Mouse (Mus musculus): ENCODE data around the gene Ube2j1.

The Ube2j1 gene

DNA sequence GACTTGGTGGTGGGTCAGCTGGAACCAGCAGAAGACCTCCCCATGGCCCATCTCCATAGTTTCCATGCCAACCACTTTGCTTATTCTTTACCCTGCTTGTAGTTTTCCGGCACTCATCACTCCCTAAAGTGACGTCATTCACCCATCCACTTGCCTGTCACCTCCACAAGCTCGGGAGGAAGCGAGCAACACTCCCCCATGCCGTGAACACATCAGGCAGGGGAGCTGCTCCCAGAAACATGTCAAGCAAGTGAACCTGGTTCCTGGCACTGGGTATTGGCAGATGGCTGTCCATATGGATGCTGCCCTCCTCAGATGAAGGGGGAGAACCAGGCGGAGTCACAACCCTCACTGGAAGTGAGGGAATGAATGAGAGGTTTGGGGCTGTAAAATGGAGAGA lies 37.7 kb downstream of the Ube2j1 start:
- DNase-seq (ENCODE audit: extremely low read depth, low read depth, low spot score): no peak

DNA sequence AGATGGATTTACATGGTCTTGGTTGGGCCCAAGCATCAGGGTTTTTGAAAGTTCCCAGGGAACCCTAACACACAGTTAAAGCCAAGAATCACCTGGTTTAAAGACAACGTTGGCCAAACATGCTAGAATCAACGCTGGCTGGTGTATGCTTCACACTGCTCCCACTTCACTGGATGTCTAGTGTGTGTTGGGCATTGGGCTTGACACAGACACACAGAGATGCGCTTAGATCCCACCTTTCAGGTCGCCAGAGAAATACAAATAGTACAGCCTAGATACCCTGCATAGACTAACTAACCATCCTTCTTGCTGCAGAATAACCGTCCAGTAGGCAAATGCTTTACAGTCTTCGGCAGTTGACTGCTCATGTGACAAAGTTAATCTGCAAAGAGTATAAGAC lies 39.1 kb downstream of the Ube2j1 start:
- no peak for DNase-seq (ENCODE audit: extremely low read depth, low read depth, low spot score)

- DNase-seq (ENCODE audit: extremely low read depth, low read depth, low spot score): no peak
These were observed 40.1 kb downstream of the Ube2j1 start for GRCm38 (mm10) chr4:33071337-33071736.

DNA sequence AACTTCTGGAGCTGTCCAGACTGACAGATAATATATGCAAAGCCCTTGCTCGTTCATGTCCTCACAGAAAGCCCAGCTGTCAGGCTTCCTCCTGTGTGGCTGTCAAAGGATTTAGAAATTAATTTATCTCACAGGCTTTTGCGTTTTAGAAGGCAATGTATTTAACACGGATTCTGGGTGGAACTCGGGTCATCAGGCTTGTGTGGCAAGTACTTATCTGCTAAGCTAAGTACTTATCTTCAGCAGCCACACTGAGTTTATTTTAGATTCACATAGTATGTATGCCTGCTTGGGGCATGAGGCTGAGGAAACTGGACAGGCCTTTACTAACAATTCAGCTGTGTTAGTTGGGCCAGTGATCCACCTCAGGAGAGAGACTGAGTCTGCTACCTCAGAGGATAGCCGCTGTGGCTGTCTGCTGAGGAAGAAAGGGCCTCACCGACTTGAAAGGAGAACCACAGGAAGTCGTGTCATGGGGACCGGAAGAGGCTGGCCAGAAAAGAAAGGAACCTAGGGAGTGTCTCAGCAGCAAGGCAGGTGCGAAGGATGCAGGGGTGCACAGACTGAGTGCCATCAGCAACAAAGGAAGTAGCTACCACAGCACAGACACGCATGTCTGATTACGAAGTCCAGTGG lies 41.4 kb downstream of the Ube2j1 start:
- no peak for DNase-seq (ENCODE audit: extremely low read depth, low read depth, low spot score)

- DNase-seq (ENCODE audit: extremely low read depth, low read depth, low spot score): no peak
These were observed 43.2 kb downstream of the Ube2j1 start for GRCm38 (mm10) chr4:33074406-33074805.

DNA sequence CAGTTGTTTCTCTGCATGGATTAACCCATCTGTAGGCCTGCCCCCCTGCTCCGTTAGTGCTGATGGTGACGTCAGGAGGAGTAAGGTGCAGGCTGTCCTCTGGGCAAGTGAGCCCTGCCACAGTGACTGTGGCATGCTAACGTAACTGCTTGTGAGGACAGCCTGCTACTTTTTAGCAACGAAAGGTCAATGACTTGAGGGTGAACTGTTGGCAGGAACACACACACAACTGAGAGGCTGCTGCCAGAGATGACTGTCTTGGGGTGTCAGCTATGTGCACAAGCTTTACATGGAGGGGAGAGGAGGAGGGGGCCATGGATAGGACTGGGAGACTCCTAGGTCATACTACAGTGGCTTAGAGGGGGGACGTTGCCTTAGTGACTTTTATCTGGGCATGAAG lies 43.6 kb downstream of the Ube2j1 start:
- no peak for DNase-seq (ENCODE audit: extremely low read depth, low read depth, low spot score)

DNA sequence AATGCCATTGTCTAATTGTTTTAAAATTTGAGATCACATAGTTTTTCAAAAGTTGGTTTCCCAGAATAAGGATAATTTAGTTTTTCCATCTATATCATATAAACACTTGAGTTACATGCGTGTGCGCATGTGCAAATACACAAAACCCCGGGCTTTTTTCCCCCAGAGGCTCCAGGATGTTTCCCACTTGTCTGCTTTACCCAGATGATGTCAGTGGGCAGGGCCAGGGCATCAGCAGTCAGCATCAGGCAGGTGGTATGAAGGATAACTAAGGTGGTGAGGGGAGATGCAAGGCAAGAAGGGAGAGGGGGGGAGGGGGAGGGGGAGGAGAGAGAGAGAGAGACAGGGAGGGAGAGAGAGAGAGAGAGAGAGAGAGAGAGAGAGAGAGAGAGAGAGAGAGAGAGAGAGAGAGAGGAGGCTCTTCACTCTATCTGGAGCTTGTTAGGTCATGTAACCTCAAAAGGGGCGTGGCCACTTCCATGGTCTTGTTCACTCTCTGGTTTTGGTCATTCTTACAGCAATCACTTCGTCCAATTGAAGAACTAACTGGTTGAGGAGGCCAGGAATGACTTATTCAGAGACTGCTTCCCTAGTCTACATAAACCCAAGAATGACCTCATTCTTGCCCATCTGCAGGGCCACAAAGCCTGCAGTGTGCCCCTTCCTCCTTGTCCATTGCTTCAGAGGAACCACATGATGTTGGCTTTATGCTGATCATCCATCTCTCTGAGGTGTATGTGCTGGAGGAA lies 44.7 kb downstream of the Ube2j1 start:
- DNase-seq (ENCODE audit: extremely low read depth, low read depth, low spot score): no peak

- DNase-seq (ENCODE audit: extremely low read depth, low read depth, low spot score): no peak
These were observed 45.9 kb downstream of the Ube2j1 start for GRCm38 (mm10) chr4:33077161-33077560.

DNA sequence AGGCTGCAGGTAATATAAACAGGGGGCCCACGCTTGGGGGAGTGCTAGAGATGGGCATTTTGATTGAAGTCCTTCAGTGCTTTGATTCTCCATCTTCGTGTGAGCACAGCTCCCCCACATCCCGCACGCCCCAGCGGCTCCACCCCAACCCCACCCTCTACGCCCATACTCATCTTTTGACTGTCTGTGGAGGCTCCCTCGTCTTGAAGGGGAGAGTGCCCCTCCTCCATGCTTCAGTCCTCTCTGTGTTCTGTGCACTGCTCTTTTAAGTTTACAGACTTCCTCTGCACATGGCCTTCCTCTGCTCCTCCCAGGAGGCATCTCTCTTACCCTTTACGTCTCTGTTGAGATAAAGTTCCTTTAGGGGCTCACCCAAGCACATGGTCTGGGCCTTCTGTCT lies 46.5 kb downstream of the Ube2j1 start:
- no peak for DNase-seq (ENCODE audit: extremely low read depth, low read depth, low spot score)

- DNase-seq (ENCODE audit: extremely low read depth, low read depth, low spot score): no peak
These were observed 47.3 kb downstream of the Ube2j1 start for GRCm38 (mm10) chr4:33078492-33078891.

DNA sequence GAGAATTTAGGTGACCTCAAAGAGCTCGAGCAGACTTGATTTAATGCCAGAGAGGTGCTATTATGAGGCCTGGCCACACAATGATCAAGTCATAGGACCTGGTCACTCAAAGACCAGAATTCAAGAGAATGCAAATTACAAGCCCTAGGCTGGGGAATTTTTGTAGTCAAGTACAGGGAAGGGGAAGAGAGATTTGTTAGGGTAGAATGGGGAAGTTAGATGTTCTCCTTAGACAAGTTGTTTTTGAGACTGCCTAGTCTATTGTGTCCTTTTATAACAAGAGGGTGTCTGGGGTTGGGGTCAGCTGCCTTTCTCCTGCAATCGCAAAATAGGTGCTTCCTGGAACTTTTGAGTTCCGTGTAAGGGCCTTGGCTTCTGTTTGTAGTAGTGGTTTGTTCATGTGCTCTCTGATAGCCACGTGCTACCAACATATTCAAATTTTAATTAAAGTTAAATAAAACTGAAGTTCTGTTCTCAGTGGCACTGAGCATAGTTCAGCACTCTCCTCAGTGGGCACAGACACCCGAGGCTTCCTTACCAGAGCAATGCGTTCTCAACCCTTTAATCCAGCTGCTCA lies 68.0 kb downstream of the Ube2j1 start:
- DNase-seq (ENCODE audit: extremely low read depth, low read depth, low spot score): no peak

Data from fat pad, adult 2 months (tissue).